Mouse (Mus musculus) kidney, adult 2 months (tissue): ENCODE results near the gene Foxp2.

Source experiments
- CTCF ChIP-seq: fragments of 200-500 bp; conservative IDR thresholded peaks from 2 replicates; pipeline ENCODE4 v1.5.1; 2011; ENCODE audit warnings: low read depth, mild to moderate bottlenecking, control low read depth, low read length, moderate library complexity, mixed read lengths; ENCODE audit not compliant: insufficient read depth, insufficient read length
- POLR2A ChIP-seq: fragments of 200-500 bp; IDR thresholded peaks from one replicate; pipeline ENCODE4 v1.6.1; 2011; ENCODE audit warnings: low read depth, low read length, control low read depth

GRCm38 (mm10) chr6:15101548-15101947 is 200.4 kb downstream of the Foxp2 start:
- no peak for TF ChIP-seq CTCF
- no peak for TF ChIP-seq POLR2A
